Mouse (Mus musculus): ENCODE data around the gene Sstr1. TPM values are rescaled to one million over a fixed set of nuclear protein-coding genes. Genes with fewer than 3 reads are reported as not detected.

The Sstr1 gene
- polyA plus RNA-seq, 1 experiment from 2014 or later: 0.90 TPM

DNA sequence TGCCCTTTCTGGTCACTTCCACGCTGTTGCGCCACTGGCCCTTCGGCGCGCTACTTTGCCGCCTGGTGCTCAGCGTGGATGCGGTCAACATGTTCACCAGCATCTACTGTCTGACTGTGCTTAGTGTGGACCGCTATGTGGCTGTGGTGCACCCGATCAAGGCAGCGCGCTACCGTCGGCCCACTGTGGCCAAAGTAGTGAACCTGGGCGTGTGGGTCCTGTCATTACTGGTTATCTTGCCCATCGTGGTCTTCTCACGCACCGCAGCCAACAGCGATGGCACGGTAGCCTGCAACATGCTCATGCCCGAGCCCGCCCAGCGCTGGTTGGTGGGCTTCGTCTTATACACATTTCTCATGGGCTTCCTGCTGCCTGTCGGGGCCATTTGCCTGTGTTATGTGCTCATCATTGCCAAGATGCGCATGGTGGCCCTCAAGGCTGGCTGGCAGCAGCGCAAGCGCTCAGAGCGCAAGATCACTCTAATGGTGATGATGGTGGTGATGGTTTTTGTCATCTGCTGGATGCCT is 1.4 kb downstream of the Sstr1 start:
- no peak for ATAC-seq (ENCODE audit: low FRiP score, low TSS enrichment)
- H3K36me3 ChIP-seq (ENCODE audit: control insufficient read depth, insufficient read depth, low read length): no peaks in the 10 kb centered on the region
- no peak overlapping the region for H3K9ac ChIP-seq (ENCODE audit: low read length)
- peak; percentile 18 for DNase-seq (ENCODE audit: low spot score)
- peaks cover 12% of the 10 kb centered on the region for H3K27me3 ChIP-seq (ENCODE audit: control insufficient read depth, insufficient read depth, low read length)
- no peak overlapping the region for H3K27ac ChIP-seq (replicated peaks)
- H3K9me3 ChIP-seq (ENCODE audit: control insufficient read depth, low read length): no peaks in the 10 kb centered on the region
- peak overlapping the region; percentile 40 for H3K4me3 ChIP-seq (ENCODE audit: low read depth, low read length)
- no peak for TF ChIP-seq EP300 (optimal IDR thresholded peaks at IDR 0.05)
- no peak for TF ChIP-seq CTCF (IDR thresholded peaks at IDR 0.05; ENCODE audit: low read depth)
- no peaks in the 10 kb centered on the region for H3K4me1 ChIP-seq (replicated peaks; ENCODE audit: control insufficient read depth, insufficient read depth)
- peak overlapping the region; percentile 59 for H3K4me2 ChIP-seq (replicated peaks; ENCODE audit: low read depth)
- 3% methylated on average over 29 of the region's 29 CpGs for WGBS

DNA sequence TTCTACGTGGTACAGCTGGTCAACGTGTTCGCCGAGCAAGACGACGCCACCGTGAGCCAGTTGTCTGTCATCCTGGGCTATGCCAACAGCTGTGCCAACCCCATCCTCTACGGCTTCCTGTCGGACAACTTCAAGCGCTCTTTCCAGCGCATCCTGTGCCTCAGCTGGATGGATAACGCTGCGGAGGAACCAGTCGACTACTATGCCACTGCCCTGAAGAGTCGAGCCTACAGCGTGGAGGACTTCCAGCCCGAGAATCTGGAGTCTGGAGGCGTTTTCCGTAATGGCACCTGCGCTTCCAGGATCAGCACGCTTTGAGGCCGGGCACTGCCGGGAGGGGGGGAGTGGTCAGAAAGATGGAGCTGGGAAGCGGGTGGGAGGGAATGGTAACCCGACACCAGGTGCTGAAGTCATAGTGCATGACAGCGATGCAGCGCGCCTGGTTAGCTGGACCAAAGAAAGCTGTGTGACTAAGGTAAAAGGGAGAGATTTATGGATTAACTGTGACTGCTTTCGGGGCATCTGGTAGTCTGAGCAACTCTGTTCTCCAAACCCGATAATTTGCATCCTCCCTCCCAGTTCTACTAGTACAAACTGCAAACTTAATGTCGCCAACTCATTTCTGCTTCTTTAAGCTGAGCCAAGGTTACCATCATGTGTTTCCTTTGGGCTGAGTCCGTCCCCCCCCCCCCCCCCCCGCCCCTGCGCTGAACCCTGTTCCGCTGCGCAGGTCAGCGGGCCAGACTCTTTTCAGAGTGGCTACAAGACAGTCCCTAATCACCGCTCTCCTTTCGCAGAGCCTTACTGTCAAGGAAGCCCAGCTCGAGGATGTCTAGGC is 2.1 kb downstream of the Sstr1 start:
- H3K9ac ChIP-seq (ENCODE audit: low read length): no peak overlapping the region
- peak overlapping the region; percentile 40 for H3K4me3 ChIP-seq (ENCODE audit: low read depth, low read length)
- under 1% methylated on average over 38 of the region's 40 CpGs for WGBS
- H3K27me3 ChIP-seq (ENCODE audit: control insufficient read depth, insufficient read depth, low read length): peaks cover 12% of the 10 kb centered on the region
- TF ChIP-seq EP300 (optimal IDR thresholded peaks at IDR 0.05) (no peak), CTCF (IDR thresholded peaks at IDR 0.05; ENCODE audit: low read depth) (no peak)
- no peaks in the 10 kb centered on the region for H3K36me3 ChIP-seq (ENCODE audit: control insufficient read depth, insufficient read depth, low read length)
- H3K27ac ChIP-seq (replicated peaks): no peak overlapping the region
- DNase-seq (ENCODE audit: low spot score): peak; percentile 69
- peak; percentile 70; the same call in 1 of the 2 replicates for ATAC-seq (ENCODE audit: low FRiP score, low TSS enrichment)
- no peaks in the 10 kb centered on the region for H3K4me1 ChIP-seq (replicated peaks; ENCODE audit: control insufficient read depth, insufficient read depth)
- peak overlapping the region; percentile 59 for H3K4me2 ChIP-seq (replicated peaks; ENCODE audit: low read depth)
- no peaks in the 10 kb centered on the region for H3K9me3 ChIP-seq (ENCODE audit: control insufficient read depth, low read length)

DNA sequence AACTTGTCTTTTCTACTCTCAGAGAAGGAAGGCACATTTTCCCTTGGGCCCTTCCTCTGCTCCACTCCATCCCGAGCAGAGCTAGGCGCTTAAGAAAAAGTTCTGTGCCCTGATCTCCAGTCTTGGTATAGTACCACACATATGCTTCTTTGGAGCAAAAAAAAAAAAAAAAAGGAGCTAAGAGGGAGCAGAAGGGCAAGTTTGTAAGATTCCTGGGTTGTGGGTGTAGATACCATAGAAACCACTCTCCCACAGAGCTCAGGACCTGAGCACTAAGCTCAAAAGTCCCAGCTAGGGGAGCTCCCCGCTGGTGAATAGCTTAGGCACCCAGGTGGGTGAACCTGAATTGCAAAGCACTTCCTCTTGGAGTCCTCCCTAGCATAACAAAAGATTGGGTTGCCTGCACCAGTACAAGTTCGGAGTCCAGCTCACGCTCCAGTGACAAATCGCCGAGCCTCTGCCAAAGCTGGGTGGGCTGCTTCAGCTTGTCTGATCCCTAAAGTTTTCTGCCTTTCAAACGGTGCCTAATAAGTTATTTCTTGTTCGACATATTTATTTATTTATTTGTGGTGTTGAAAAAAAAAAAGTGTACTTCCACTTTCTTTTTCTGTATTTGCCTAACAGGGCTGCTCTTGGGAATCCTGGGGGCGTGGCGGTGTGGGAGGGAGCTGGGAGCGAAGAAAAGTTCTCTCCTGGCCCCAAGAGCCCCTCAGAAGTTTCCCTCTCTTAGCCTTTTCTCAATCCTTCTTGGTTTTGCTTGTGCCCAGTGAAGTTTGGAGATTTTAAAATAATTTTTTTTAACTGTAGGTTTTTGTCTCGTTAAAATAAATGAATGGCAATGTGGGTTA is 2.9 kb downstream of the Sstr1 start:
- 14% methylated on average over 13 of the region's 13 CpGs for WGBS
- no peak for TF ChIP-seq CTCF (IDR thresholded peaks at IDR 0.05; ENCODE audit: low read depth)
- no peak for TF ChIP-seq EP300 (optimal IDR thresholded peaks at IDR 0.05)
- H3K4me1 ChIP-seq (replicated peaks; ENCODE audit: control insufficient read depth, insufficient read depth): no peaks in the 10 kb centered on the region
- no peaks in the 10 kb centered on the region for H3K9me3 ChIP-seq (ENCODE audit: control insufficient read depth, low read length)
- DNase-seq (ENCODE audit: low spot score): peak; percentile 47
- peaks cover 12% of the 10 kb centered on the region for H3K27me3 ChIP-seq (ENCODE audit: control insufficient read depth, insufficient read depth, low read length)
- no peak for ATAC-seq (ENCODE audit: low FRiP score, low TSS enrichment)
- no peaks in the 10 kb centered on the region for H3K36me3 ChIP-seq (ENCODE audit: control insufficient read depth, insufficient read depth, low read length)
- peak overlapping the region; percentile 40 for H3K4me3 ChIP-seq (ENCODE audit: low read depth, low read length)
- H3K27ac ChIP-seq (replicated peaks): no peak overlapping the region
- H3K9ac ChIP-seq (ENCODE audit: low read length): no peak overlapping the region
- H3K4me2 ChIP-seq (replicated peaks; ENCODE audit: low read depth): peak overlapping the region; percentile 59

DNA sequence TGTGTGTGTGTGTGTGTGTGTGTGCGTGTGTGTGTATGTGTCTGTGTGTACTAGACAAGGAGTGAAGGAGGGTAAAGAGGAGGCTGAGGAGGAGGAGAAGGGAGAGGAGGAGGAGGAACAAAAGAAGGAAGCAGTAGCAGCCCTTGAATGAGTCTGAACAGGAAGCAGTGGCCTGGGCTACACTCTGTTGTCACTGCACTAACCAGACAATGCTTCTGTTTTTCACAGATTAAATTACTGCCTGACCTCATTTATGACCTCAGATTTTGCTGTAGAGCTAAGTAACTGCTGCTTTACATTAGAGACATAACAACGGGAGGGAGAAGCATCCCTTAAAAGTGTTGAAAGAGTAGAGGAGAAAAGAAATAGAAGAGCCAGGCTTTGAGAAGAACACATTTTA is 4.6 kb downstream of the Sstr1 start:
- Histone ChIP-seq H3K36me3 (ENCODE audit: control insufficient read depth, insufficient read depth, low read length) (no peaks in the 10 kb centered on the region), H3K4me1 (replicated peaks; ENCODE audit: control insufficient read depth, insufficient read depth) (no peaks in the 10 kb centered on the region), H3K9ac (ENCODE audit: low read length) (no peak overlapping the region), H3K27ac (replicated peaks) (no peak overlapping the region), H3K9me3 (ENCODE audit: control insufficient read depth, low read length) (no peaks in the 10 kb centered on the region), H3K4me3 (ENCODE audit: low read depth, low read length) (no peak overlapping the region), H3K4me2 (replicated peaks; ENCODE audit: low read depth) (no peak overlapping the region), H3K27me3 (ENCODE audit: control insufficient read depth, insufficient read depth, low read length) (peaks cover 12% of the 10 kb centered on the region)
- no peak for DNase-seq (ENCODE audit: low spot score)
- 50% methylated on average over 2 of the region's 2 CpGs for WGBS
- TF ChIP-seq CTCF (IDR thresholded peaks at IDR 0.05; ENCODE audit: low read depth) (no peak), EP300 (optimal IDR thresholded peaks at IDR 0.05) (no peak)
- no peak for ATAC-seq (ENCODE audit: low FRiP score, low TSS enrichment)

DNA sequence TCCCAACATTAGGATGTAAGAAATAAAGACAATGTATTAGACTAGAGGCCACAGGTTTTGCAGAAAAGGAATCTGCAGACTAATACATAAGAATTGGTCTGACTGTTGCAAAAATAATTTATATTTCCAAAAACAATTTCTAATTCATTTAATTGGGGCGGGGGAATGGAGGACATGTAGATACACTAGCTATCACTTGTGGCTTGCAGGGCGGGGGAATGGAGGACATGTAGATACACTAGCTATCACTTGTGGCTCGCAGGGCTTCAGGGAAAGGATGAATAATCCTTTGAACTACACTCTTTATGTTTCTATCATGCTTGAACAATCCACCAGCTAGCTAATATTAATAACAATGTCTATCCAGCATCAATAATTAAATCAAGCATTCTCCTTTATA is 7.5 kb downstream of the Sstr1 start:
- Histone ChIP-seq H3K9ac (ENCODE audit: low read length) (no peak overlapping the region), H3K36me3 (ENCODE audit: control insufficient read depth, insufficient read depth, low read length) (no peaks in the 10 kb centered on the region), H3K4me3 (ENCODE audit: low read depth, low read length) (no peak overlapping the region), H3K27me3 (ENCODE audit: control insufficient read depth, insufficient read depth, low read length) (no peaks in the 10 kb centered on the region), H3K27ac (replicated peaks) (no peak overlapping the region), H3K9me3 (ENCODE audit: control insufficient read depth, low read length) (no peaks in the 10 kb centered on the region), H3K4me1 (replicated peaks; ENCODE audit: control insufficient read depth, insufficient read depth) (no peaks in the 10 kb centered on the region), H3K4me2 (replicated peaks; ENCODE audit: low read depth) (no peak overlapping the region)
- TF ChIP-seq EP300 (optimal IDR thresholded peaks at IDR 0.05): no peak
- TF ChIP-seq CTCF (IDR thresholded peaks at IDR 0.05; ENCODE audit: low read depth): no peak
- DNase-seq (ENCODE audit: low spot score): no peak
- WGBS: 86% methylated on average over 3 of the region's 3 CpGs
- ATAC-seq (ENCODE audit: low FRiP score, low TSS enrichment): no peak
